9 mouse cellular contexts compared by ENCODE assay signal in genomic region chr3:37845313-37846023, GRCm38 (mm10).
DNase-seq lines count a peak whose midpoint lies in the region; ATAC-seq and TF ChIP-seq lines count a peak whose summit lies in the region.
"Had no signal": no experiment of that assay in that cellular context is flagged by ENCODE, and none has a peak within 500 bp of the region (broad histone marks: within the 10 kb centered on the region; RNA-seq: fewer than 3 reads in every experiment).

No protein-coding gene starts in this region.

- no peaks in the 10 kb centered on the region for H3K36me3 ChIP-seq in kidney, adult 2 months (ENCODE audit: control insufficient read depth, insufficient read depth, low read length)
- no peaks in the 10 kb centered on the region for H3K36me3 ChIP-seq in limb, embryonic 15.5 days
- H3K36me3 ChIP-seq: forebrain, embryonic 12.5 days had no signal

- no peak for TF ChIP-seq POLR2A in kidney, adult 2 months (IDR thresholded peaks at IDR 0.05; ENCODE audit: low read depth, low read length)

- 63% methylated on average over 11 of the region's 11 CpGs for WGBS in kidney, adult 2 months
- WGBS in limb, embryonic 15.5 days, result 35% methylated on average over 11 of the region's 11 CpGs

- peak; percentile 47 for DNase-seq in kidney, adult 2 months
- DNase-seq in kidney, adult 11 months, result no peak
- peak; percentile 52 for DNase-seq in gonadal fat pad, adult 2 months (ENCODE audit: low read depth)
- no peak for DNase-seq in thymus, postnatal 4 days
- DNase-seq in layer of hippocampus, adult 9-11 months, result no peak
- DNase-seq in yolk sac, embryonic 10.5 days (ENCODE audit: low spot score), result no peak

- peak overlapping the region; percentile 13; the same call in 1 of the 2 replicates for H3K27ac ChIP-seq in kidney, adult 2 months (ENCODE audit: insufficient read depth, low read depth, low read length)
- peak overlapping the region; percentile 81 for H3K27ac ChIP-seq in limb, embryonic 15.5 days
- H3K27ac ChIP-seq: forebrain, embryonic 12.5 days had no signal

- H3K4me3 ChIP-seq in kidney, adult 2 months (ENCODE audit: insufficient read depth, low read depth, low read length), result no peak overlapping the region
- no peak overlapping the region for H3K4me3 ChIP-seq in limb, embryonic 15.5 days
- H3K4me3 ChIP-seq: forebrain, embryonic 12.5 days had no signal

- no peak overlapping the region for H3K4me2 ChIP-seq in limb, embryonic 15.5 days
- H3K4me2 ChIP-seq: forebrain, embryonic 12.5 days had no signal

- no peak overlapping the region for H3K9ac ChIP-seq in limb, embryonic 15.5 days
- H3K9ac ChIP-seq: forebrain, embryonic 12.5 days had no signal

- ATAC-seq in activated CD4-positive, CD25-positive, alpha-beta regulatory T cell, adult 4 months, result peak; percentile 54
- peak; percentile 75 for ATAC-seq in limb, embryonic 15.5 days (ENCODE audit: insufficient number of reproducible peaks, low FRiP score, low TSS enrichment, low read depth)

- H3K9me3 ChIP-seq in limb, embryonic 15.5 days, result no peaks in the 10 kb centered on the region
- H3K9me3 ChIP-seq: forebrain, embryonic 12.5 days had no signal

- H3K4me1 ChIP-seq in kidney, adult 2 months (ENCODE audit: control insufficient read depth, insufficient read depth, low read length), result no peaks in the 10 kb centered on the region
- peaks cover 23% of the 10 kb centered on the region for H3K4me1 ChIP-seq in limb, embryonic 15.5 days
- H3K4me1 ChIP-seq: forebrain, embryonic 12.5 days had no signal

- no peak for TF ChIP-seq CTCF in kidney, adult 2 months (conservative IDR thresholded peaks at IDR 0.05; ENCODE audit: insufficient read depth, insufficient read length, low read depth, low read length)

- H3K27me3 ChIP-seq in kidney, adult 2 months (replicated peaks; ENCODE audit: control insufficient read depth, insufficient read depth, low read length), result no peaks in the 10 kb centered on the region
- H3K27me3 ChIP-seq in limb, embryonic 15.5 days, result no peaks in the 10 kb centered on the region
- H3K27me3 ChIP-seq: forebrain, embryonic 12.5 days had no signal

Comparison
In these comparisons a context has a peak if more than half of its experiments do, and no peak if none do; other contexts are left out.
1. DNase-seq: peak in kidney, adult 2 months (single experiment) and gonadal fat pad, adult 2 months (single experiment); none in kidney, adult 11 months (single experiment), thymus, postnatal 4 days (single experiment), layer of hippocampus, adult 9-11 months (single experiment) and yolk sac, embryonic 10.5 days (single experiment).